Mouse (Mus musculus): ENCODE measurements around the gene Mcts1. TPM values are rescaled to one million over a fixed set of nuclear protein-coding genes. Genes with fewer than 3 reads are reported as not detected.

Mcts1 gene
- polyA plus RNA-seq, 1 experiment from 2014 or later = 82.4 TPM

GRCm38 (mm10) chrX:38591749-38592148 lies 8.6 kb upstream of the Mcts1 start:
- no peak for ATAC-seq
- CTCF ChIA-PET = interaction anchor here (0.6 kb wide), 1 partner anchor 25 kb away, joined by 3 read pairs; no protein-coding TSS in a partner anchor
- in situ Hi-C loops (cut with MboI; ENCODE audit: low pct_unique_long_range_greater_than_20kb) = no loop called here

GRCm38 (mm10) chrX:38593180-38593889 lies 7.0 kb upstream of the Mcts1 start:
- in situ Hi-C loops (cut with MboI; ENCODE audit: low pct_unique_long_range_greater_than_20kb) = no loop called here
- ATAC-seq = no peak
- no peak for TF ChIP-seq CTCF (IDR thresholded peaks at IDR 0.05)

More at GRCm38 (mm10) chrX:38591749-38592148, 8.6 kb upstream of the Mcts1 start:
- DNase-seq (ENCODE audit: low read depth, low spot score) = no peak
- TF ChIP-seq CTCF (IDR thresholded peaks at IDR 0.05) = no peak
- POLR2A ChIA-PET = no interaction called here
- no peaks in the 10 kb centered on the region for H3K27me3 ChIP-seq

GRCm38 (mm10) chrX:38600995-38601369 lies 604 bp downstream of the Mcts1 start:
- TF ChIP-seq CTCF (IDR thresholded peaks at IDR 0.05) = no peak
- ChIA-PET CTCF (interaction anchor here (0.9 kb wide), 1 partner anchor 9 kb away, joined by 3 read pairs; no protein-coding TSS in a partner anchor), POLR2A (interaction anchor here (1.8 kb wide), 1 partner anchor 36 kb away, joined by 4 read pairs; no protein-coding TSS in a partner anchor)
- in situ Hi-C loops (cut with MboI; ENCODE audit: low pct_unique_long_range_greater_than_20kb) = loop anchor here (10.0 kb wide), 1 partner anchor 56 kb away; no protein-coding TSS in a partner anchor
- DNase-seq (ENCODE audit: low read depth, low spot score) = no peak
- peak; percentile 46 for ATAC-seq
- peaks cover 8% of the 10 kb centered on the region for H3K27me3 ChIP-seq

More at GRCm38 (mm10) chrX:38593180-38593889, 7.0 kb upstream of the Mcts1 start:
- DNase-seq (ENCODE audit: low read depth, low spot score) = no peak
- H3K27me3 ChIP-seq = no peaks in the 10 kb centered on the region
- ChIA-PET POLR2A (no interaction called here), CTCF (no interaction called here)

- in situ Hi-C loops (cut with MboI; ENCODE audit: low pct_unique_long_range_greater_than_20kb) = no loop called here
- CTCF ChIA-PET = no interaction called here
- DNase-seq (ENCODE audit: low read depth, low spot score) (peak; percentile 57), ATAC-seq (peak; percentile 99)
- no peak for TF ChIP-seq CTCF (IDR thresholded peaks at IDR 0.05)
- POLR2A ChIA-PET = no interaction called here
- H3K27me3 ChIP-seq = peaks cover 6% of the 10 kb centered on the region
These were observed 34.6 kb downstream of the Mcts1 start, which contains the start of gene C1galt1c1 for GRCm38 (mm10) chrX:38634801-38635637. C1galt1c1 (minus strand) TSS chrX:38635087.

GRCm38 (mm10) chrX:38635638-38635931 lies 35.2 kb downstream of the Mcts1 start:
- CTCF ChIA-PET = no interaction called here

GRCm38 (mm10) chrX:38641435-38641834 lies 41.1 kb downstream of the Mcts1 start:
- no peak for TF ChIP-seq CTCF (IDR thresholded peaks at IDR 0.05)
- POLR2A ChIA-PET = no interaction called here
- CTCF ChIA-PET = no interaction called here
- no peak for DNase-seq (ENCODE audit: low read depth, low spot score)
- in situ Hi-C loops (cut with MboI; ENCODE audit: low pct_unique_long_range_greater_than_20kb) = loop anchor here (10.0 kb wide), 2 partner anchors 87 to 127 kb away; no protein-coding TSS in a partner anchor
- peaks cover 4% of the 10 kb centered on the region for H3K27me3 ChIP-seq
- ATAC-seq = no peak

More at GRCm38 (mm10) chrX:38635638-38635931, 35.2 kb downstream of the Mcts1 start:
- peak; percentile 28 for ATAC-seq
- no peak for DNase-seq (ENCODE audit: low read depth, low spot score)
- in situ Hi-C loops (cut with MboI; ENCODE audit: low pct_unique_long_range_greater_than_20kb) = no loop called here
- TF ChIP-seq CTCF (IDR thresholded peaks at IDR 0.05) = no peak
- POLR2A ChIA-PET = no interaction called here
- H3K27me3 ChIP-seq = peaks cover 6% of the 10 kb centered on the region

GRCm38 (mm10) chrX:38642183-38642582 lies 41.8 kb downstream of the Mcts1 start:
- in situ Hi-C loops (cut with MboI; ENCODE audit: low pct_unique_long_range_greater_than_20kb) = loop anchor here (10.0 kb wide), 2 partner anchors 87 to 127 kb away; no protein-coding TSS in a partner anchor
- DNase-seq (ENCODE audit: low read depth, low spot score) (no peak), ATAC-seq (no peak)
- peaks cover 4% of the 10 kb centered on the region for H3K27me3 ChIP-seq
- POLR2A ChIA-PET = interaction anchor here (1.2 kb wide), 1 partner anchor 14 kb away, joined by 3 read pairs; no protein-coding TSS in a partner anchor
- no peak for TF ChIP-seq CTCF (IDR thresholded peaks at IDR 0.05)
- CTCF ChIA-PET = no interaction called here

- peaks cover 3% of the 10 kb centered on the region for H3K27me3 ChIP-seq
- ATAC-seq = no peak
- CTCF ChIA-PET = interaction anchor here (1.0 kb wide), 1 partner anchor 19 kb away, joined by 3 read pairs; no protein-coding TSS in a partner anchor
- POLR2A ChIA-PET = no interaction called here
- in situ Hi-C loops (cut with MboI; ENCODE audit: low pct_unique_long_range_greater_than_20kb) = no loop called here
- no peak for DNase-seq (ENCODE audit: low read depth, low spot score)
- peak; percentile 14 for TF ChIP-seq CTCF (IDR thresholded peaks at IDR 0.05)
These were observed 50.1 kb downstream of the Mcts1 start for GRCm38 (mm10) chrX:38650404-38651039.

GRCm38 (mm10) chrX:38651167-38651566 lies 50.8 kb downstream of the Mcts1 start:
- CTCF ChIA-PET = interaction anchor here (1.0 kb wide), 1 partner anchor 18 kb away, joined by 3 read pairs; no protein-coding TSS in a partner anchor
- H3K27me3 ChIP-seq = peaks cover 3% of the 10 kb centered on the region
- POLR2A ChIA-PET = no interaction called here
- TF ChIP-seq CTCF (IDR thresholded peaks at IDR 0.05) = no peak
- no peak for ATAC-seq
- in situ Hi-C loops (cut with MboI; ENCODE audit: low pct_unique_long_range_greater_than_20kb) = no loop called here
- DNase-seq (ENCODE audit: low read depth, low spot score) = no peak

- DNase-seq (ENCODE audit: low read depth, low spot score) = no peak
- ChIA-PET POLR2A (no interaction called here), CTCF (no interaction called here)
- TF ChIP-seq CTCF (IDR thresholded peaks at IDR 0.05) = peak; percentile 42
- peaks cover 5% of the 10 kb centered on the region for H3K27me3 ChIP-seq
- in situ Hi-C loops (cut with MboI; ENCODE audit: low pct_unique_long_range_greater_than_20kb) = no loop called here
- no peak for ATAC-seq
These were observed 52.8 kb downstream of the Mcts1 start for GRCm38 (mm10) chrX:38653181-38653580.
